Mouse (Mus musculus) heart, adult 2 months (tissue): ENCODE data around the gene Ltc4s.

Source experiments
- CTCF ChIP-seq: fragments of 200-600 bp; IDR thresholded peaks from 2 replicates; pipeline ENCODE4 v1.8.1; 2022; ENCODE audit warnings: antibody characterized with exemption, mild to moderate bottlenecking, moderate library complexity
- EP300 ChIP-seq: fragments of 200-500 bp; IDR thresholded peaks from 2 replicates; pipeline ENCODE4 v1.6.1; 2011; ENCODE audit warnings: low read depth, low read length, control low read depth; ENCODE audit not compliant: insufficient read depth
- POLR2A ChIP-seq: fragments of 200-500 bp; IDR thresholded peaks from 2 replicates; pipeline ENCODE4 v1.6.1; 2011; ENCODE audit warnings: mild to moderate bottlenecking, low read depth, low read length, control low read depth; ENCODE audit not compliant: insufficient read depth

DNA sequence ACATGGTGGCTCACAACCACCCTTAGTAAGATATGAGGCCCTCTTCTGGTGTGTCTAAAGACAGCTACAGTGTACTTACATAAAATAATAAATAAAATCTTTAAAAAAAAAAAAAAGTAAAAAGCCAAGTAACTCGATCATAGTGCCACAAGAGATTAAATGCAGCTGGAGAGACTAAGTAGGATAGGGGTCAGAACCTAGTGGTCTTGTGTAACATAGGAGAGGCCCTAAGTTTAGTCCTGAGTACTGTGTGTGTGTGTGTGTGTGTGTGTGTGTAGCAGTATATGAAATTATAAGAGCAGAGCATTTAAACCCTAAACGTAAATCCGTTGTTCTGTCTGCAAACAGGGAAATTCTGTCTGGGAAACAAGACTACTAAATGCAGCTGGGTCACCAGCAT is 46.1 kb downstream of the Ltc4s start:
- TF ChIP-seq POLR2A (no peak), CTCF (no peak), EP300 (no peak)
